Mouse (Mus musculus): Measurements from ENCODE around the gene Cspg4. TPM values are rescaled to one million over a fixed set of nuclear protein-coding genes. Genes with fewer than 3 reads are reported as not detected.

Cspg4 gene
- polyA plus RNA-seq (2012; ENCODE audit: low replicate concordance), result not detected in 2 replicates

GRCm38 (mm10) chr9:56864832-56865231 lies at the start of gene Cspg4:
Cspg4 (plus strand) TSS chr9:56865033.

GRCm38 (mm10) chr9:56864216-56864729 lies 560 bp upstream of the Cspg4 start, which contains the start of gene Odf3l1:
Odf3l1 (minus strand) TSS chr9:56864679.

DNA sequence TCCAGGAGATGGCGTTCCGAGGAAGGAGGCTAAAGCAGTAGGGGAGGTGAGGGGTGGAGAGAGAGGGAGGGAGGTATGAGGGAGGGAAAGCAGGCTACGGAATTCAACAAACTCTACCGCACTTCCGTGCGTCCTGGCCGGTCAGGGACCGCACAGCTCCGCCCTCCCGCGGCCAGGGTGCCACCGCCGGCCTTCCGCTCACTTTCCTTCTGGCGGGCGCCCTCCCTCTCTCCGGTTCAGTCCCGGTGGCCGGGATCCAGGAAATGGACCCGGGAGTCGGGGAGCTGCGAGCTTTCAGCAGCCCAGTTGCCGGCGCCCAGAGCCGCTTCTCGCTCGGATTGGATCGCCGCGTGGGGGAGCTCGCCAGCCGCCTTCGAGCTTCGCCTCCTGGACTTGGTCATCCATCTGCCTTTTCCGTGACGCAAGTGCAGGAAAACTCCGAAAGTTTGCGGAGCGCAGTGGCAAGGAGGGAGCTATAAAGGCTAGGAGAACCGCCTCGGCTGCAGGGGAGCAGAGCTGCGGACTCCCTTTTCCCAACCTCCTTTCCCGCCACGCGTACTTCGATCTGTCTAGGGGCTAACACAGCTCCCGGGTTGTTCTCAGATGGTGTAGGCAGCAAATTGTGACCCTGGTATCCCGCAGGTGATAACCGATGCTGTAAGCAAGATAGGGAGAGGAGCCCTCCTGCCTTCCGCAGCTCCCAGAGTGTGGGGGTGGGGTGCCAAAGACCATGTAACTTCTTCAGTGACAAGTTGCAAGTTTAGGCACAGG lies 63.4 kb downstream of the Cspg4 start, which contains the start of gene Snx33:
TSS of gene Snx33 (minus strand) at position 331 of the 771 bp plus-strand sequence.

GRCm38 (mm10) chr9:56937223-56938160 lies 72.7 kb downstream of the Cspg4 start, which contains the start of gene Imp3:
Imp3 (plus strand) TSS chr9:56937475.

Other genes starting within 250 kb of the Cspg4 start
- gene Lingo1, start 68.6 kb upstream of the Cspg4 start, polyA plus RNA-seq (2012; ENCODE audit: low replicate concordance), result 0.15 and 0.25 TPM in 2 replicates
- not detected in 2 replicates for gene Odf3l1, start 354 bp upstream of the Cspg4 start, polyA plus RNA-seq (2012; ENCODE audit: low replicate concordance)
- 5.2 and 8.9 TPM in 2 replicates for gene Snx33, start 63.3 kb downstream of the Cspg4 start, polyA plus RNA-seq (2012; ENCODE audit: low replicate concordance)
- gene Imp3, start 72.4 kb downstream of the Cspg4 start, polyA plus RNA-seq (2012; ENCODE audit: low replicate concordance), result 64.8 and 91.0 TPM in 2 replicates
- gene Snupn, start 85.8 kb downstream of the Cspg4 start, polyA plus RNA-seq (2012; ENCODE audit: low replicate concordance), result 1.2 and 1.8 TPM in 2 replicates
- 20.4 and 50.4 TPM in 2 replicates for gene Ptpn9, start 129.9 kb downstream of the Cspg4 start, polyA plus RNA-seq (2012; ENCODE audit: low replicate concordance)
- gene Sin3a, start 207.0 kb downstream of the Cspg4 start, polyA plus RNA-seq (2012; ENCODE audit: low replicate concordance), result 23.2 and 26.4 TPM in 2 replicates